7 mouse cellular contexts compared by ENCODE assay signal in the genomic region with DNA sequence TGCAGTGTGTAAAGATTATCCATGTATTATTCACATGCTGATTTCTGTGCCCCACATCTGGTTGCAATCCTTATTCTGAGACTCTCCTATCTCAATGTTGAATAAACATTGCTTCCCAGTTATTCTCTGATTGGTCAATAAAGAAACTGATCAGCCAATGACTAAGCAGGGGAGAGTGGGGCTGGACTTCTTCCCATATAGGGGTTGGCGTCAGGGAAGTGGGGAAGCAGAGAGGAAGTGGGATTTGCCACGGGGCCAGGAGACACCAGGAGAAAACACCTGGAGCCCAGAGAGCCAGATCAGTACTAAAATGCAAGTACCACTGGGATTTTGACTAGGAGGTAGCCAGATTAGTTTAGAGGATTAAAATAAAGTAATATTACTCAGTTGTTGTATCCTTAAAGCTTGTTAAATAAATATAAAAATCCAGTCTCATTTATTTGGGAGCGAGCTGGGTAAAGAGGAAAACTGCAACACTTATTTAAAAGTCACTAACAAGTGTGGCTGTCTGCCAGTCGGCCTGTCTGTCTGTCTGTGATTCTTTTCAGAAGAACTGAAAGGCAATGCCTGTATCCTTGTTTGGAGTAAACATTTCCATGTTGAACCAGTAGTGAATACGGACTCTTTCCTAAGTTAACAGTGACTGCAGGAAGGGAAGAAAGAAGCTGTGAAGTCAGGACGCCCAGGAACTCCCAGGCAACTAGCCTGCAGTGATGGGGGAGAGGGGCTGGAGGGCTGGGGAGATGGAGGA. TPM values are rescaled to one million over a fixed set of nuclear protein-coding genes. Genes with fewer than 3 reads are reported as not detected.
DNase-seq lines count a peak whose midpoint lies in the region; ATAC-seq lines count a peak whose summit lies in the region.

No protein-coding gene starts in this region.

- whole genome bisulfite sequencing in midbrain, embryonic 14.5 days, result 41% methylated on average over 6 of the region's 6 CpGs
- WGBS in midbrain, embryonic 11.5 days, result 44% methylated on average over 6 of the region's 6 CpGs
- WGBS in embryonic facial prominence, embryonic 11.5 days, result 35% methylated on average over 6 of the region's 6 CpGs
- WGBS in limb, embryonic 12.5 days, result 35% methylated on average over 6 of the region's 6 CpGs
- WGBS in stomach, embryonic 15.5 days, result 26% methylated on average over 6 of the region's 6 CpGs

- no peak overlapping the region for H3K4me3 ChIP-seq in midbrain, embryonic 14.5 days (replicated peaks; ENCODE audit: low read depth, low read length)
- no peak overlapping the region for H3K4me3 ChIP-seq in midbrain, embryonic 11.5 days (ENCODE audit: low read depth, low read length)
- H3K4me3 ChIP-seq in embryonic facial prominence, embryonic 11.5 days (ENCODE audit: low read depth, low read length), result no peak overlapping the region
- H3K4me3 ChIP-seq in limb, embryonic 12.5 days (replicated peaks), result 0 out of 2 replicates have a peak overlapping the region, but pooled peaks have one; percentile 1
- H3K4me3 ChIP-seq in stomach, embryonic 15.5 days (replicated peaks), result peak overlapping the region; percentile 14; the same call in 1 of the 2 replicates

- no peak overlapping the region for H3K9ac ChIP-seq in midbrain, embryonic 14.5 days (replicated peaks; ENCODE audit: low read length)
- H3K9ac ChIP-seq in midbrain, embryonic 11.5 days (ENCODE audit: low read length), result no peak overlapping the region
- no peak overlapping the region for H3K9ac ChIP-seq in embryonic facial prominence, embryonic 11.5 days (replicated peaks; ENCODE audit: low read length)
- H3K9ac ChIP-seq in limb, embryonic 12.5 days (replicated peaks), result no peak overlapping the region
- H3K9ac ChIP-seq in stomach, embryonic 15.5 days, result no peak overlapping the region

- H3K9me3 ChIP-seq in midbrain, embryonic 14.5 days (ENCODE audit: control insufficient read depth, low read length), result no peaks in the 10 kb centered on the region
- H3K9me3 ChIP-seq in midbrain, embryonic 11.5 days (ENCODE audit: control insufficient read depth, low read length), result no peaks in the 10 kb centered on the region
- no peaks in the 10 kb centered on the region for H3K9me3 ChIP-seq in embryonic facial prominence, embryonic 11.5 days (replicated peaks; ENCODE audit: control insufficient read depth, low read length)
- H3K9me3 ChIP-seq in limb, embryonic 12.5 days, result no peaks in the 10 kb centered on the region
- no peaks in the 10 kb centered on the region for H3K9me3 ChIP-seq in stomach, embryonic 15.5 days

- no peaks in the 10 kb centered on the region for H3K4me1 ChIP-seq in midbrain, embryonic 14.5 days (ENCODE audit: control insufficient read depth, insufficient read depth, low read length)
- no peaks in the 10 kb centered on the region for H3K4me1 ChIP-seq in midbrain, embryonic 11.5 days (ENCODE audit: control insufficient read depth, insufficient read depth, low read length)
- H3K4me1 ChIP-seq in embryonic facial prominence, embryonic 11.5 days (ENCODE audit: control insufficient read depth, insufficient read depth, low read length), result no peaks in the 10 kb centered on the region
- 0 out of 2 replicates have a peak, but pooled peaks cover 3% of the 10 kb centered on the region for H3K4me1 ChIP-seq in limb, embryonic 12.5 days (replicated peaks)
- no peaks in the 10 kb centered on the region for H3K4me1 ChIP-seq in stomach, embryonic 15.5 days

- H3K27ac ChIP-seq in midbrain, embryonic 14.5 days (replicated peaks; ENCODE audit: low read depth, low read length), result no peak overlapping the region
- H3K27ac ChIP-seq in midbrain, embryonic 11.5 days (ENCODE audit: low read depth, low read length), result no peak overlapping the region
- no peak overlapping the region for H3K27ac ChIP-seq in embryonic facial prominence, embryonic 11.5 days (replicated peaks; ENCODE audit: low read depth, low read length)
- 0 out of 2 replicates have a peak overlapping the region, but pooled peaks have one; percentile 41 for H3K27ac ChIP-seq in limb, embryonic 12.5 days
- H3K27ac ChIP-seq in stomach, embryonic 15.5 days, result no peak overlapping the region

- H3K4me2 ChIP-seq in midbrain, embryonic 14.5 days (ENCODE audit: low read length), result peak overlapping the region; percentile 19; the same call in 1 of the 2 replicates
- H3K4me2 ChIP-seq in midbrain, embryonic 11.5 days, result no peak overlapping the region
- H3K4me2 ChIP-seq in embryonic facial prominence, embryonic 11.5 days (ENCODE audit: low read depth, low read length), result no peak overlapping the region
- H3K4me2 ChIP-seq in limb, embryonic 12.5 days, result peak overlapping the region; percentile 18
- H3K4me2 ChIP-seq in stomach, embryonic 15.5 days, result peak overlapping the region; percentile 42

- peak; percentile 43 for DNase-seq in midbrain, embryonic 14.5 days
- DNase-seq in midbrain, embryonic 11.5 days (ENCODE audit: low spot score, missing footprints), result no peak
- DNase-seq in embryonic facial prominence, embryonic 11.5 days (ENCODE audit: low spot score), result peak; percentile 83
- DNase-seq in MN1 (ENCODE audit: low spot score), result no peak
- DNase-seq in thymus, postnatal 10 days (ENCODE audit: low spot score in 2 of 2), result no peak

- no peaks in the 10 kb centered on the region for H3K36me3 ChIP-seq in midbrain, embryonic 14.5 days (ENCODE audit: control insufficient read depth, insufficient read depth, low read length)
- H3K36me3 ChIP-seq in midbrain, embryonic 11.5 days (ENCODE audit: control insufficient read depth, insufficient read depth, low read length), result no peaks in the 10 kb centered on the region
- no peaks in the 10 kb centered on the region for H3K36me3 ChIP-seq in embryonic facial prominence, embryonic 11.5 days (replicated peaks; ENCODE audit: control insufficient read depth, insufficient read depth, low read depth, low read length)
- H3K36me3 ChIP-seq in limb, embryonic 12.5 days, result no peaks in the 10 kb centered on the region
- H3K36me3 ChIP-seq in stomach, embryonic 15.5 days, result no peaks in the 10 kb centered on the region

- H3K27me3 ChIP-seq in midbrain, embryonic 14.5 days (ENCODE audit: control insufficient read depth, insufficient read depth, low read length), result no peaks in the 10 kb centered on the region
- H3K27me3 ChIP-seq in midbrain, embryonic 11.5 days (ENCODE audit: control insufficient read depth, insufficient read depth, low read length), result no peaks in the 10 kb centered on the region
- no peaks in the 10 kb centered on the region for H3K27me3 ChIP-seq in embryonic facial prominence, embryonic 11.5 days (ENCODE audit: control insufficient read depth, insufficient read depth, low read length)
- H3K27me3 ChIP-seq in limb, embryonic 12.5 days, result no peaks in the 10 kb centered on the region
- H3K27me3 ChIP-seq in stomach, embryonic 15.5 days (replicated peaks), result no peaks in the 10 kb centered on the region

- no peak for ATAC-seq in midbrain, embryonic 14.5 days (ENCODE audit: low FRiP score, low TSS enrichment)
- ATAC-seq in midbrain, embryonic 11.5 days (ENCODE audit: low FRiP score), result no peak
- peak; percentile 87; the same call in 1 of the 2 replicates for ATAC-seq in embryonic facial prominence, embryonic 11.5 days (replicated peaks; ENCODE audit: insufficient number of reproducible peaks, low FRiP score, low TSS enrichment, low read depth)
- ATAC-seq in limb, embryonic 12.5 days (ENCODE audit: insufficient number of reproducible peaks, insufficient read depth, low FRiP score, low TSS enrichment, low read depth), result no peak
- ATAC-seq in stomach, embryonic 15.5 days (ENCODE audit: insufficient read depth, low FRiP score, low read depth), result peak; percentile 84; the same call in 1 of the 2 replicates

RNA-seq across cellular contexts. Expression of gene Caprin1, which starts 19.9 kb away (rescaled TPM):
- polyA plus RNA-seq in midbrain, embryonic 14.5 days (2014; fragmentation: Nextera tagmentation; extraction: Ambion mirVana), result 309 and 484 TPM in 2 replicates
- polyA plus RNA-seq in midbrain, embryonic 11.5 days (2014; fragmentation: Nextera tagmentation; extraction: Ambion mirVana), result 662 and 708 TPM in 2 replicates
- polyA plus RNA-seq in embryonic facial prominence, embryonic 11.5 days (2014; fragmentation: Nextera tagmentation; extraction: Ambion mirVana), result 622 and 665 TPM in 2 replicates
- 475 and 477 TPM in 2 replicates for polyA plus RNA-seq in limb, embryonic 12.5 days (2016; fragmentation: Nextera tagmentation; extraction: Ambion mirVana)
- polyA plus RNA-seq in stomach, embryonic 15.5 days (2015; fragmentation: Nextera tagmentation; extraction: Ambion mirVana), result 252 and 271 TPM in 2 replicates

RNA-seq across cellular contexts. Expression of gene Nat10, which starts 56.2 kb away (rescaled TPM):
- polyA plus RNA-seq in midbrain, embryonic 14.5 days (2014; fragmentation: Nextera tagmentation; extraction: Ambion mirVana), result 18.0 and 21.6 TPM in 2 replicates
- polyA plus RNA-seq in midbrain, embryonic 11.5 days (2014; fragmentation: Nextera tagmentation; extraction: Ambion mirVana), result 22.8 and 24.2 TPM in 2 replicates
- 20.8 and 23.9 TPM in 2 replicates for polyA plus RNA-seq in embryonic facial prominence, embryonic 11.5 days (2014; fragmentation: Nextera tagmentation; extraction: Ambion mirVana)
- polyA plus RNA-seq in limb, embryonic 12.5 days (2016; fragmentation: Nextera tagmentation; extraction: Ambion mirVana), result 33.0 and 33.7 TPM in 2 replicates
- polyA plus RNA-seq in stomach, embryonic 15.5 days (2015; fragmentation: Nextera tagmentation; extraction: Ambion mirVana), result 25.0 and 27.6 TPM in 2 replicates

Comparison
In these comparisons a context has a peak if more than half of its experiments do, and no peak if none do; other contexts are left out.
1. DNase-seq: peak in midbrain, embryonic 14.5 days (single experiment) and embryonic facial prominence, embryonic 11.5 days (single experiment); none in midbrain, embryonic 11.5 days (single experiment), MN1 (single experiment) and thymus, postnatal 10 days (0 of 2).
2. H3K4me2 ChIP-seq: peak in midbrain, embryonic 14.5 days (single experiment), limb, embryonic 12.5 days (single experiment) and stomach, embryonic 15.5 days (single experiment); none in midbrain, embryonic 11.5 days (single experiment) and embryonic facial prominence, embryonic 11.5 days (single experiment).
3. ATAC-seq: peak in embryonic facial prominence, embryonic 11.5 days (single experiment) and stomach, embryonic 15.5 days (single experiment); none in midbrain, embryonic 14.5 days (single experiment), midbrain, embryonic 11.5 days (single experiment) and limb, embryonic 12.5 days (single experiment).
4. H3K4me3 ChIP-seq: peak in limb, embryonic 12.5 days (single experiment) and stomach, embryonic 15.5 days (single experiment); none in midbrain, embryonic 14.5 days (single experiment), midbrain, embryonic 11.5 days (single experiment) and embryonic facial prominence, embryonic 11.5 days (single experiment).